Mouse (Mus musculus): ENCODE measurements around the gene Dclk2. TPM values are rescaled to one million over a fixed set of nuclear protein-coding genes. Genes with fewer than 3 reads are reported as not detected.

Gene Dclk2
- polyA plus RNA-seq (2012; rRNA removed), result 61.1 and 73.3 TPM in 2 replicates

DNA sequence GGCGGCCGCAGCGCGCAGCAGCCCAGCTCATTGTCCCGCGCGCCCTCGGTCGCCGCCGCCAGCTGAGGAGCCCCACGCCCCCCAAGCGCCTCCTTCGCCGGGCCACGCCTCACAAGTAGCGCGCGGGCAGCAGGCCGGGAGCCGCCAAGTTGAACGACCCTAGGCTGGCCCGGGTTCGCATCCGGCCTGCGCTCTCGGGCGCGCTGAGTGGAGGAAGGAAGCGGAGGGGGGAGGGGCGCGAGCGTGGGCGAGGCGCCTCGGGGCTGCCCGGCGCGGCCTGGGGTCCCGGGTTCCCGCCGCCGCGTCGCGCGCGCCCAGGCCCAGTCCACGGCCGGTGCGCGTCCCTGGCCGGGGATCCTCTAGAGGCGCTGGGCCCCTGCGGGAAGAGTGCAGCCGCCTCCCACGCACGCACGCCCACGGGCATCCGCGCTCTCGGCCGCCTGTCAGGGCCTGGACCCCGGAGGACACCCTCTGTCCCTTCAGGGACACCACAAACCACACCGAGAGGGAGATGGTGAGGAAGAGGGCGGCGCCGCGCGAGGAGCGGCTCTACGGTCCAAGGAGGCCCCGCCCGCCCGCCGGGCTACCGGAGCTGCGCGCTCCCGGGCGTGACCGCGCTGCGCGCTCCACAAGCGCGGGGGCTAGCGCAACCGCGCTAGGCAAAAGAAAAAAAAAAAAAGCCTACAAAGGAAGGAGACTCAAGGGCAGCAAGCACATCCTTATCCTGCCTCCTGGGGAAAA lies at the start of gene Dclk2:
TSS of gene Dclk2 (minus strand) at position 510 of the 741 bp plus-strand sequence.

Other genes starting within 250 kb of the Dclk2 start
- 25.3 and 40.4 TPM in 2 replicates for gene Cd1d1, start 78.6 kb upstream of the Dclk2 start, polyA plus RNA-seq (2012; rRNA removed)

Data from central nervous system, embryonic 11.5 days (tissue).